Mouse (Mus musculus) CH12.LX (cell line): Measurements from ENCODE around the gene Npas4.

Source experiments
- CHD1 ChIP-seq: IDR thresholded peaks from 2 replicates; pipeline ENCODE4 v1.6.1; 2012; ENCODE audit warnings: low read depth, low read length, improper control_type of control experiment, inconsistent platforms
- CTCF ChIP-seq, 2 experiments: IDR thresholded peaks in 1 of 2; conservative IDR thresholded peaks in 1 of 2; 2 replicates each; pipeline ENCODE4 v1.5.1; 2011 to 2012; ENCODE audit warnings: low read depth in 2 of 2, low read length in 2 of 2, improper control_type of control experiment in 1 of 2, inconsistent platforms in 1 of 2, mild to moderate bottlenecking in 1 of 2, moderate library complexity in 1 of 2
- EP300 ChIP-seq: IDR thresholded peaks from 2 replicates; pipeline ENCODE4 v1.6.1; 2011; ENCODE audit warnings: low read length, improper control_type of control experiment
- JUN ChIP-seq: IDR thresholded peaks from 2 replicates; pipeline ENCODE4 v1.6.1; 2011; ENCODE audit warnings: low read depth, mild to moderate bottlenecking, low read length, improper control_type of control experiment, moderate library complexity; ENCODE audit not compliant: insufficient read depth
- MEF2A ChIP-seq: IDR thresholded peaks from 2 replicates; pipeline ENCODE4 v1.6.1; 2014; ENCODE audit warnings: low read depth, mild to moderate bottlenecking, inconsistent platforms, low read length, improper control_type of control experiment, borderline replicate concordance
- NRF1 ChIP-seq: IDR thresholded peaks from 2 replicates; pipeline ENCODE4 v1.6.1; 2014; ENCODE audit warnings: low read depth, mild to moderate bottlenecking, inconsistent platforms, low read length, improper control_type of control experiment, moderate library complexity
- POLR2A ChIP-seq: IDR thresholded peaks from 2 replicates; pipeline ENCODE4 v1.6.1; 2011; ENCODE audit warnings: low read depth, mild to moderate bottlenecking, improper control_type of control experiment, low read length
- ZKSCAN1 ChIP-seq: IDR thresholded peaks from 2 replicates; pipeline ENCODE4 v1.6.1; 2012; ENCODE audit warnings: low read depth, inconsistent platforms, low read length, improper control_type of control experiment, borderline replicate concordance

DNA sequence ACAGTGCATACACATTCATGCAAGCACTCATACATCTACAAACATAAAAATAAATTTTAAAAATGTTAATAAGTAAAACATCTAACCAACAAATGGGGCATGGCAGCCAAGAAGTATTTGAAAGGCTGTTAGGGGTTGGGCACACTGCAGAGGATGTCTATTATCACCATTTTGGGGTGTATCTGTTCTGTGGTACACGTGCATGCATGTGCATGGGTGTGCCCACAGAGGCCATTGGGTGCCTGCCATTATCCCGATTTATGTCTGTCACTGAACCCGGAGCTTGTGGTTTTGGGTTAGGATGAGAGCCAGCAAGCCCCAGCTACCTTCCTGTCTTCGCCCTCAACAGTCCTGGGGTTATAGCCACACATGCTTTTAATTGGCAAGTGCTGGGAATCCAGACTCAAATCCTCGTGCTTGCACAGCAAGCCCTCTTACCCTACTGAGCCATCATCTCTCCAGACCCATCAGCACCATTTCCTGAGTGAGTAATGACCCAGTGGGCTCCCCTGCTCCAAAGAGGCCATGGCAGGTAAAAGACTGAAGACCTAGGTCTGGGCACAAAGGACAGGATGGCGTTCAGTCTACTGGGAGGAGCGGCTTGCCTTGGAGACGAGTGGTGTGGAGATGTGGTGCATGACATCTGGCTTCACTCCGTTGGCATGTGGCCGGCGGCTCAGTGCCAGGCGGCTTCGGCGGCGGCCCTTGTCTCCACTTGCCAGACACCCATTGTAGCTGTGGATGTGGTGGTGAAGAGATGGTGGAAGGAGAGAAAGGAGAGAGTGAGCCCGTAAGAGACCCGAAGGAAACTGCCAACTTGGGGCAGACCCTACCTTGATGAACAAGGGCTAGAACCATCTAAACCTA is 52.4 kb downstream of the Npas4 start:
- TF ChIP-seq CHD1: no peak
- TF ChIP-seq CTCF (conservative IDR thresholded peaks at IDR 0.05 in 1 of 2, IDR thresholded peaks at IDR 0.05 in 1 of 2; ENCODE audit: low read depth in 2 of 2, low read length in 2 of 2): no peak
- TF ChIP-seq EP300: no peak
- no peak for TF ChIP-seq NRF1
- no peak for TF ChIP-seq ZKSCAN1
- TF ChIP-seq POLR2A: no peak
- TF ChIP-seq JUN: no peak
- TF ChIP-seq MEF2A: no peak
